Mouse (Mus musculus) hindbrain, embryonic 13.5 days (tissue): ENCODE data around the gene Odaph. TPM values are rescaled to one million over a fixed set of nuclear protein-coding genes. Genes with fewer than 3 reads are reported as not detected.

ENCODE experiments used
- ATAC-seq: fragments of 200-750 bp; cut with Nextera tagmentation; 2 replicates; pipeline ENCODE4 v1.8.0; 2017; ENCODE audit warnings: moderate TSS enrichment; ENCODE audit not compliant: low FRiP score
- H3K27ac ChIP-seq: fragments of 300-500 bp; sonication (generic); 2 replicates; pipeline ENCODE4 v1.5.1; 2015; ENCODE audit warnings: inconsistent platforms, mild to moderate bottlenecking, moderate library complexity
- H3K27me3 ChIP-seq: fragments of 300-500 bp; sonication (generic); 2 replicates; pipeline ENCODE4 v1.6.1; 2015; ENCODE audit warnings: mild to moderate bottlenecking, inconsistent platforms
- H3K36me3 ChIP-seq: fragments of 300-500 bp; sonication (generic); 2 replicates; pipeline ENCODE4 v1.6.1; 2015; ENCODE audit warnings: mild to moderate bottlenecking, inconsistent platforms
- H3K4me1 ChIP-seq: fragments of 300-500 bp; sonication (generic); replicated peaks from 2 replicates; pipeline ENCODE4 v1.6.1; 2015; ENCODE audit warnings: inconsistent platforms
- H3K4me2 ChIP-seq: fragments of 300-500 bp; sonication (generic); 2 replicates; pipeline ENCODE4 v1.6.1; 2015; ENCODE audit warnings: inconsistent platforms, mild to moderate bottlenecking, moderate library complexity
- H3K4me3 ChIP-seq: fragments of 300-500 bp; sonication (generic); 2 replicates; pipeline ENCODE4 v1.5.1; 2015; ENCODE audit warnings: mild to moderate bottlenecking, inconsistent platforms
- H3K9ac ChIP-seq: fragments of 300-500 bp; sonication (generic); 2 replicates; pipeline ENCODE4 v1.6.1; 2015; ENCODE audit warnings: mild to moderate bottlenecking, inconsistent platforms
- H3K9me3 ChIP-seq: fragments of 300-500 bp; sonication (generic); 2 replicates; pipeline ENCODE4 v1.6.1; 2016; ENCODE audit warnings: inconsistent platforms
- WGBS: fragments of 180-500 bp; shearing (Covaris S2); methylation state at CpG from one replicate; pipeline ENCODE4 v1.1.7; 2015; 5-methylcytosine and 5-hydroxymethylcytosine counted together
- polyA plus RNA-seq: library from polyadenylated mRNA; unstranded; fragments of >200 nt; fragmentation: Nextera tagmentation; extraction: Ambion mirVana; gene quantifications from 2 replicates; pipeline ENCODE4 v1.2.1, GENCODE M21; 2015

The Odaph gene
- polyA plus RNA-seq, 1 experiment from 2014 or later: not detected

DNA sequence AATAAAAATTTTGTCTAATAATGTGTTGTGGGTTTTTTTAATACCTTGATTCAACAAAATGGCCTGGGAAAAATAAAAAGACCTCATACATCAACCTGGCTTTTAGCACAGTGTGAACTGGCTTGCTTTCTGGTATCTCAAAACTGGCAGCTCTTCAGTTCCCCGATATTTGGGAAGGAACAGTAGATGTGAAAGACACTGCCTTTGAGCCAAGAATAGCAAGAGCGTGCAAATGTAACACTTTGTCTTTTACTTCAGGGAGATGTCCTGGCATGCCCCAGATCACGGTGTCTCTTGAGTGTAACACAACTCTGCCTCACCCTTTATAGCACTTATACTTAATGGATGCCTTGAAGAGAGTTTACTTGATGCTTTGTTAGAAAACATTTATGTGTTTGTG is 15.2 kb upstream of the Odaph start:
- WGBS: 93% methylated on average over 3 of the region's 3 CpGs

GRCm38 (mm10) chr5:91974002-91974401 is 13.3 kb upstream of the Odaph start:
- Histone ChIP-seq H3K27ac (no peak overlapping the region), H3K9ac (no peak overlapping the region), H3K4me1 (no peaks in the 10 kb centered on the region), H3K4me3 (no peak overlapping the region), H3K4me2 (no peak overlapping the region), H3K36me3 (no peaks in the 10 kb centered on the region; the same call in 1 of the 2 replicates), H3K27me3 (no peaks in the 10 kb centered on the region), H3K9me3 (no peaks in the 10 kb centered on the region)
- ATAC-seq: no peak
- WGBS: 93% methylated on average over 7 of the region's 7 CpGs

More for the DNA sequence above, 15.2 kb upstream of the Odaph start:
- Histone ChIP-seq H3K27ac (no peak overlapping the region), H3K9me3 (no peaks in the 10 kb centered on the region), H3K9ac (no peak overlapping the region), H3K36me3 (no peaks in the 10 kb centered on the region; the same call in 1 of the 2 replicates), H3K4me1 (no peaks in the 10 kb centered on the region), H3K4me2 (no peak overlapping the region), H3K27me3 (no peaks in the 10 kb centered on the region), H3K4me3 (no peak overlapping the region)
- ATAC-seq: no peak

- Histone ChIP-seq H3K4me3 (no peak overlapping the region), H3K27ac (no peak overlapping the region), H3K9me3 (no peaks in the 10 kb centered on the region), H3K27me3 (no peaks in the 10 kb centered on the region), H3K4me2 (no peak overlapping the region), H3K9ac (no peak overlapping the region), H3K4me1 (no peaks in the 10 kb centered on the region), H3K36me3 (no peaks in the 10 kb centered on the region; the same call in 1 of the 2 replicates)
- 89% methylated on average over 9 of the region's 9 CpGs for WGBS
- ATAC-seq: no peak
These were observed 11.5 kb upstream of the Odaph start for GRCm38 (mm10) chr5:91975758-91976157.

- Histone ChIP-seq H3K9me3 (no peaks in the 10 kb centered on the region), H3K4me2 (no peak overlapping the region), H3K9ac (no peak overlapping the region), H3K36me3 (no peaks in the 10 kb centered on the region), H3K4me1 (no peaks in the 10 kb centered on the region), H3K27me3 (no peaks in the 10 kb centered on the region), H3K4me3 (no peak overlapping the region), H3K27ac (no peak overlapping the region)
- ATAC-seq: no peak
- WGBS: 77% methylated on average over 10 of the region's 10 CpGs
These were observed 10.5 kb upstream of the Odaph start for GRCm38 (mm10) chr5:91976566-91977396.

GRCm38 (mm10) chr5:91977397-91977770 is 9.9 kb upstream of the Odaph start:
- WGBS: 91% methylated on average over 2 of the region's 2 CpGs
- Histone ChIP-seq H3K36me3 (no peaks in the 10 kb centered on the region), H3K4me3 (no peak overlapping the region), H3K27me3 (no peaks in the 10 kb centered on the region), H3K4me1 (no peaks in the 10 kb centered on the region), H3K27ac (no peak overlapping the region), H3K9ac (no peak overlapping the region), H3K4me2 (no peak overlapping the region), H3K9me3 (no peaks in the 10 kb centered on the region)
- ATAC-seq: no peak

- no peak for ATAC-seq
- Histone ChIP-seq H3K4me2 (no peak overlapping the region), H3K4me3 (no peak overlapping the region), H3K36me3 (no peaks in the 10 kb centered on the region), H3K27ac (no peak overlapping the region), H3K27me3 (no peaks in the 10 kb centered on the region), H3K9me3 (no peaks in the 10 kb centered on the region), H3K9ac (no peak overlapping the region), H3K4me1 (no peaks in the 10 kb centered on the region)
- WGBS: 95% methylated on average over 11 of the region's 11 CpGs
These were observed 6.0 kb upstream of the Odaph start for GRCm38 (mm10) chr5:91981176-91981840.

- WGBS: 78% methylated on average over 2 of the region's 2 CpGs
- no peak overlapping the region for H3K27ac ChIP-seq
- no peaks in the 10 kb centered on the region for H3K27me3 ChIP-seq
- no peak for ATAC-seq
- H3K4me2 ChIP-seq: no peak overlapping the region
- H3K9ac ChIP-seq: no peak overlapping the region
- no peak overlapping the region for H3K4me3 ChIP-seq
- no peaks in the 10 kb centered on the region for H3K9me3 ChIP-seq
- no peaks in the 10 kb centered on the region for H3K4me1 ChIP-seq
- no peaks in the 10 kb centered on the region for H3K36me3 ChIP-seq
These were observed 3.8 kb upstream of the Odaph start for GRCm38 (mm10) chr5:91983490-91983889.

DNA sequence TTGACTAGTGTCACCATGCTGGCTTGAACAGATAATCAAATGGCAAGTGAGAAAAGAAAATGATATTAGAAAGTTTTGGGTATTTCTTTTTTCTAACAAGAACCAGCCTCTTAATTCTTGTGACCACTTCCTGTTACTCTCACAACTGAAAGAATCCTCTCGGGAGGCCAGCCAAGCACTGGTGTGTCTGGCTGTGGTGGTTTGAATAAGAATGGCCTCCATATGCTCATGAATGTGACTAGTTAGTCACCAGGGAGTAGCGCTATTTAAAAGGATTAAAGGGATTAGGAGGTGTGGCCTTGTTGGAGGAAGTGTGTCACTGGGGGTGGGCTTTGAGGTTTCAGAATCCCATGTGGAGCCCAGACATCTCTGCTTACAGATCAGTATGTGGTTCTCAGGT is 1.6 kb upstream of the Odaph start:
- Histone ChIP-seq H3K4me2 (no peak overlapping the region), H3K27ac (no peak overlapping the region), H3K4me1 (no peaks in the 10 kb centered on the region), H3K27me3 (no peaks in the 10 kb centered on the region), H3K9ac (no peak overlapping the region), H3K4me3 (no peak overlapping the region), H3K36me3 (no peaks in the 10 kb centered on the region), H3K9me3 (no peaks in the 10 kb centered on the region)
- ATAC-seq: no peak
- WGBS: 64% methylated on average over 2 of the region's 2 CpGs

- H3K27me3 ChIP-seq: no peaks in the 10 kb centered on the region
- no peak for ATAC-seq
These were observed 524 bp downstream of the Odaph start for GRCm38 (mm10) chr5:91987799-91988198.

DNA sequence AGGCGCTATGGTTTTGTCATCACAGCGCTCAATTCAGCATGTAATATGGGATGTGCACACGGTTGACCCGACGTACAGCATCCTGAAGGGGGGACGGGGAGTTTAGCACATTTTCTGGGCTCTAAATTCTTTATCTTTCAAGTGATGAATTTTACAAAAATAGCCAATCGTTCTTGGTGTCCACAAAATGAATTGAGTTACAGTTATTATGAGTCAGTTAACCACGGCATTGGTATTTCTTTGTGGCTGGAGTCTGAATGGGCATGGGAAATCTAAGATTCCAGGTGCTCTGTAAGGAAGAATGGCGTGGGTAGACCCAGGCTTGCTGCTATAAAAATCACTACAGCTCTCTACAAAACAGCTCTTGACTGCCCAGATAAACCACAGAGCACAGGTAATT is 2.0 kb downstream of the Odaph start:
- H3K27ac ChIP-seq: no peak overlapping the region
- H3K9me3 ChIP-seq: no peaks in the 10 kb centered on the region
- no peak for ATAC-seq
- H3K4me3 ChIP-seq: no peak overlapping the region
- H3K9ac ChIP-seq: no peak overlapping the region
- WGBS: 70% methylated on average over 9 of the region's 9 CpGs
- no peaks in the 10 kb centered on the region for H3K4me1 ChIP-seq
- no peaks in the 10 kb centered on the region for H3K36me3 ChIP-seq
- no peaks in the 10 kb centered on the region for H3K27me3 ChIP-seq
- H3K4me2 ChIP-seq: no peak overlapping the region

More at GRCm38 (mm10) chr5:91987799-91988198, 524 bp downstream of the Odaph start:
- H3K9ac ChIP-seq: no peak overlapping the region
- no peaks in the 10 kb centered on the region for H3K4me1 ChIP-seq
- no peak overlapping the region for H3K4me2 ChIP-seq
- H3K27ac ChIP-seq: no peak overlapping the region
- no peak overlapping the region for H3K4me3 ChIP-seq
- H3K9me3 ChIP-seq: no peaks in the 10 kb centered on the region
- H3K36me3 ChIP-seq: no peaks in the 10 kb centered on the region
- WGBS: 84% methylated on average over 2 of the region's 2 CpGs

DNA sequence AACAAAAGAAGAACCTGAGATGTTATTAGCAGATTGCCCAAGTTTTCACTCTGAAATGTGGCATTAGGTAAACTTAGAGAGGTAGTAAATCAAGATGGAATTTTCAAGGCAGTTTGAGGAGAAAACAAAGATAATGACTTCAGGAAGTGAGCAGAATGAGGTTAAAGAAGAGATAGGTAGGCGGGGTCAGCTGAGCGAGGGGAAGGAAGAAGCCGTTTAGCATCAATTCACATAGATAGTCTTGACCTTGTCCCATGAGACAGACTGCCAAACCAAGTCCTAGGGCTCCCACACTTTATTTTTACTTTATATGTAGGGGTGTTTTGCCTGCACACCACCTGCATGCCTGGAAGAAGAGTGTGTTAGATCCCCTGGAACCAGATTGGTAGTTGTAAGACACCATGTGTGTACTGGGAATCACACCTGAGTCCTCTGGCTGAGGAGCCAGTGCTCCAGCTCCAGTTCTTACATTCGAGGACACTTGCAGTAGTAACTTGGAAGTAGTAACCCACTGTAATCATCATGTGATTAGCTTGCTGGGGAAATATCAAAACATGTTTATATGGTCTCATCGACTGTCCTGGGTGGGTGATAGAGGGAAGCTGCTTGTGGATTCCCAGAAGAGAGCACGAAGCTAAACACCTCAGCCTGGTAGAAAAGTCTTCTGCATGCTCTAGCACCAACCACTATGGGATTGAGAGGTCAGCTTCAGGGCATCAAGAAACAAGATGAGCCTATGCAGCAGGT is 4.1 kb downstream of the Odaph start:
- H3K4me2 ChIP-seq: no peak overlapping the region
- no peaks in the 10 kb centered on the region for H3K4me1 ChIP-seq
- WGBS: 87% methylated on average over 6 of the region's 6 CpGs
- no peak for ATAC-seq
- H3K27me3 ChIP-seq: no peaks in the 10 kb centered on the region
- no peak overlapping the region for H3K27ac ChIP-seq
- H3K36me3 ChIP-seq: no peaks in the 10 kb centered on the region
- H3K9me3 ChIP-seq: no peaks in the 10 kb centered on the region
- no peak overlapping the region for H3K4me3 ChIP-seq
- no peak overlapping the region for H3K9ac ChIP-seq

DNA sequence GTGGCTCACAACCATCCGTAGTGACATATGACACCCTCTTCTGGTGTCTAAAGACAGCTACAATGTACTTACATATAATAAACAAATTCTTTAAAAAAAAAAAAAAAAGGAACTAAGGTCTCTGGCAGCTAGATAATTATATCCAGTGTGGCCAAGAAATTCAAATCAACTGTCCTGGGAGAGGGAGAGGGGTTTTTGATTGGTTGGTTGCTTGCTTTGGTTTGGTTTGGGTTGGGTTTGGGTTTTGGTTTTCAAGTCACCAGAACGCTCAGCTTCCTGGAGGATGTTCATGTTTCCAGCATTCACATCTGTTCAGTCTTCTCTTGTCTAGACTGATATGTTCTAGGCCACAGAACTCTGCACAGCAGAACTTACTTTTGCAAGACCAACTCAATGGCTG is 5.8 kb downstream of the Odaph start:
- Histone ChIP-seq H3K9me3 (no peaks in the 10 kb centered on the region), H3K4me1 (no peaks in the 10 kb centered on the region), H3K36me3 (no peaks in the 10 kb centered on the region), H3K4me2 (no peak overlapping the region), H3K27ac (no peak overlapping the region), H3K27me3 (no peaks in the 10 kb centered on the region), H3K9ac (no peak overlapping the region), H3K4me3 (no peak overlapping the region)
- WGBS: 90% methylated on average over 2 of the region's 2 CpGs
- no peak for ATAC-seq
